Mouse (Mus musculus) brain, adult 2 months (tissue): ENCODE results near the gene 1700028K03Rik.

Experiments used
- DNase-seq: peaks from one replicate; pipeline ENCODE4 v3.0.0; 2011; ENCODE audit warnings: low read depth, low spot score

1700028K03Rik gene

GRCm38 (mm10) chr5:107534581-107534980 is at the start of gene 1700028K03Rik:
Gene 1700028K03Rik (plus strand): TSS chr5:107534709.
- DNase-seq: no peak

- no peak for DNase-seq
Observed at GRCm38 (mm10) chr5:107488996-107489395, 45.5 kb upstream of the 1700028K03Rik start.

- DNase-seq: no peak
Observed at GRCm38 (mm10) chr5:107491036-107491435, 43.5 kb upstream of the 1700028K03Rik start.

- no peak for DNase-seq
Observed at GRCm38 (mm10) chr5:107492471-107492870, 42.0 kb upstream of the 1700028K03Rik start.

- no peak for DNase-seq
Observed at GRCm38 (mm10) chr5:107494759-107495158, 39.8 kb upstream of the 1700028K03Rik start.

GRCm38 (mm10) chr5:107496047-107496446 is 38.5 kb upstream of the 1700028K03Rik start:
- DNase-seq: peak; percentile 96

- peak; percentile 96 for DNase-seq
Observed at GRCm38 (mm10) chr5:107497519-107498501, 36.7 kb upstream of the 1700028K03Rik start.

GRCm38 (mm10) chr5:107498806-107499310 is 35.7 kb upstream of the 1700028K03Rik start:
- peak; percentile 45 for DNase-seq

- DNase-seq: peak; percentile 83
Observed at GRCm38 (mm10) chr5:107499891-107500535, 34.5 kb upstream of the 1700028K03Rik start.

- peak; percentile 65 for DNase-seq
Observed at GRCm38 (mm10) chr5:107500741-107501140, 33.8 kb upstream of the 1700028K03Rik start.

GRCm38 (mm10) chr5:107507321-107507720 is 27.2 kb upstream of the 1700028K03Rik start, which contains the start of gene Gm42669:
Gene Gm42669 (plus strand): TSS chr5:107507621.
- no peak for DNase-seq

- no peak for DNase-seq
Observed at GRCm38 (mm10) chr5:107510503-107510902, 24.0 kb upstream of the 1700028K03Rik start.

- DNase-seq: peak; percentile 70
Observed at GRCm38 (mm10) chr5:107511326-107511725, 23.2 kb upstream of the 1700028K03Rik start.

GRCm38 (mm10) chr5:107513583-107513982 is 20.9 kb upstream of the 1700028K03Rik start:
- peak; percentile 87 for DNase-seq

GRCm38 (mm10) chr5:107515453-107515852 is 19.1 kb upstream of the 1700028K03Rik start:
- no peak for DNase-seq

GRCm38 (mm10) chr5:107516087-107516486 is 18.4 kb upstream of the 1700028K03Rik start:
- DNase-seq: peak; percentile 60

GRCm38 (mm10) chr5:107518602-107519001 is 15.9 kb upstream of the 1700028K03Rik start:
- DNase-seq: no peak

- no peak for DNase-seq
Observed at GRCm38 (mm10) chr5:107521386-107521785, 13.1 kb upstream of the 1700028K03Rik start.

GRCm38 (mm10) chr5:107521897-107522296 is 12.6 kb upstream of the 1700028K03Rik start:
- peak; percentile 90 for DNase-seq

- DNase-seq: peak; percentile 87
Observed at GRCm38 (mm10) chr5:107524281-107524680, 10.2 kb upstream of the 1700028K03Rik start.

- DNase-seq: no peak
Observed at GRCm38 (mm10) chr5:107528856-107529255, 5.7 kb upstream of the 1700028K03Rik start.

- DNase-seq: no peak
Observed at GRCm38 (mm10) chr5:107533590-107533989, 919 bp upstream of the 1700028K03Rik start.
